Mouse (Mus musculus) NIH3T3 (cell line): ENCODE data around the gene Pgm1.
A peak's percentile ranks its signal among the peaks of the same experiment; 100 is the strongest.

Experiments
- DNase-seq: peaks from one replicate; pipeline ENCODE4 v3.0.0-alpha.2; 2012; ENCODE audit warnings: low read depth

Gene Pgm1

GRCm38 (mm10) chr4:99929149-99929612 is at the start of gene Pgm1:
Gene Pgm1 (plus strand): TSS chr4:99929414.
- DNase-seq, result peak; percentile 89

- DNase-seq, result peak; percentile 83
These were observed 47.3 kb upstream of the Pgm1 start for GRCm38 (mm10) chr4:99881882-99882281.

GRCm38 (mm10) chr4:99882405-99882804 is 46.8 kb upstream of the Pgm1 start:
- peak; percentile 7 for DNase-seq

- DNase-seq, result peak; percentile 84
These were observed 15.2 kb upstream of the Pgm1 start for GRCm38 (mm10) chr4:99913894-99914451.

- no peak for DNase-seq
These were observed 2.8 kb upstream of the Pgm1 start for GRCm38 (mm10) chr4:99926380-99926779.

- DNase-seq, result no peak
These were observed 693 bp upstream of the Pgm1 start for GRCm38 (mm10) chr4:99928521-99928920.

- DNase-seq, result peak; percentile 90
These were observed 651 bp downstream of the Pgm1 start, which contains the start of gene Itgb3bp for GRCm38 (mm10) chr4:99929613-99930517. Gene Itgb3bp (minus strand): TSS chr4:99929813.

GRCm38 (mm10) chr4:99930518-99931239 is 1.5 kb downstream of the Pgm1 start:
- DNase-seq, result peak; percentile 33

- no peak for DNase-seq
These were observed 2.0 kb downstream of the Pgm1 start for GRCm38 (mm10) chr4:99931240-99931580.

- DNase-seq, result no peak
These were observed 2.6 kb downstream of the Pgm1 start for GRCm38 (mm10) chr4:99931807-99932206.

- no peak for DNase-seq
These were observed 5.6 kb downstream of the Pgm1 start for GRCm38 (mm10) chr4:99934859-99935258.

- no peak for DNase-seq
These were observed 7.1 kb downstream of the Pgm1 start for GRCm38 (mm10) chr4:99936278-99936677.

GRCm38 (mm10) chr4:99939711-99940505 is 10.7 kb downstream of the Pgm1 start:
- no peak for DNase-seq

GRCm38 (mm10) chr4:99941655-99942414 is 12.6 kb downstream of the Pgm1 start:
- DNase-seq, result no peak

- no peak for DNase-seq
These were observed 15.4 kb downstream of the Pgm1 start for GRCm38 (mm10) chr4:99944606-99945005.

- DNase-seq, result no peak
These were observed 15.8 kb downstream of the Pgm1 start for GRCm38 (mm10) chr4:99945011-99945410.

GRCm38 (mm10) chr4:99946516-99946915 is 17.3 kb downstream of the Pgm1 start:
- DNase-seq, result no peak

GRCm38 (mm10) chr4:99947192-99947591 is 18.0 kb downstream of the Pgm1 start:
- peak; percentile 78 for DNase-seq

- DNase-seq, result no peak
These were observed 18.7 kb downstream of the Pgm1 start for GRCm38 (mm10) chr4:99947896-99948295.

- no peak for DNase-seq
These were observed 24.7 kb downstream of the Pgm1 start for GRCm38 (mm10) chr4:99953904-99954303.

- DNase-seq, result no peak
These were observed 26.2 kb downstream of the Pgm1 start for GRCm38 (mm10) chr4:99955396-99955795.
